Mouse (Mus musculus) cerebellum, postnatal 4 days (tissue): ENCODE results near the gene C8a.

ENCODE experiments used
- DNase-seq, 2 experiments: peaks; one replicate each; pipeline ENCODE4 v3.0.0; 2022; ENCODE audit warnings: low spot score in 2 of 2, mixed read lengths in 1 of 2

C8a gene

GRCm38 (mm10) chr4:104842204-104842603, 34.0 kb downstream of the C8a start:
- DNase-seq = no peak

DNA sequence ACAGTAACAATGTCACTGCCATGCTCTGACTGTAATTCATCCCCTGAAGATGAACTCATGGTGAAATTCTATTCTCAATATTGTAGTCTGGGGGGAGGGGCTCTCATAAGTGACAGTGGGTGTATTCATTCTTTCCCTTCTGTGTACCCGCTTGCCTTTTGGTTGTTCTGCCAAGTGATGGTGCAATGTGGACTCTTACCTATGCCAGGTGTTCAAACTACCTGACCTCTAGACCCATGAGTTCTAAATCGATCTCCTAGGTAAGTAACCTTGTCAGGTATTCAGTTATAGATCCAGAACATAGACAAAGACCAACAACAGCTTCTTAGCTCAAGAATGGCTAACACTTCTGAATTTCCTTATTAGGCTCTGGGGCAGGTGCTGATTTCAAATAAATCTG, 37.9 kb downstream of the C8a start:
- no peak for DNase-seq

- no peak for DNase-seq
These were observed 41.1 kb downstream of the C8a start for GRCm38 (mm10) chr4:104835096-104835495.

GRCm38 (mm10) chr4:104828939-104829338, 47.3 kb downstream of the C8a start:
- peak in 1 of 2 experiments; percentile 16 for DNase-seq

GRCm38 (mm10) chr4:104824381-104825077, 51.7 kb downstream of the C8a start:
- no peak for DNase-seq

DNA sequence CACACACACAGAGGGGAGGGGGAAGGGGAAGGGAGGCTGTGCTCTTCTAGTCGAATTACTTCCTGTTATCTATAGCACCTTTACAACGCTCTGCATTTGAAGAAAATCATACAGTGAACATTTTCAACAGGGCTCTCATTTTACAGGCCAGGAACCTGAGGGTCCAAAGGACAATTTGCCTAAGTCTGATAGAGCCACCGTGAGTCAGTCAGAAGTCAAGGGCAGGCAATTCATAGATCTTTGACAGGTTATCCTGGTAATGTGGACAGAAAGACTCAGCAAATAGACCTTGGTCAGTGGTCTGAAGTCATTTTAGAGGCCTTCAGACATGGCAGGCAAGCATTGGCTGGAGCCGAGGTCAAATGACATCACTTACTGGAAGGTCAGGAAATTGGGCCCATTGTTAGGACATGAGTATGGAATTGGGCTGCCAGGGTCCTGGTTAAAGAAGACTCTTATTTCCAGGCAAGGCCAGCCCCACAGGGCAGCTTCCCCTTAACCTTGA, 52.5 kb downstream of the C8a start:
- DNase-seq = no peak

GRCm38 (mm10) chr4:104819891-104820290, 56.3 kb downstream of the C8a start:
- no peak for DNase-seq

- DNase-seq = no peak
These were observed 57.2 kb downstream of the C8a start for GRCm38 (mm10) chr4:104818986-104819385.

DNA sequence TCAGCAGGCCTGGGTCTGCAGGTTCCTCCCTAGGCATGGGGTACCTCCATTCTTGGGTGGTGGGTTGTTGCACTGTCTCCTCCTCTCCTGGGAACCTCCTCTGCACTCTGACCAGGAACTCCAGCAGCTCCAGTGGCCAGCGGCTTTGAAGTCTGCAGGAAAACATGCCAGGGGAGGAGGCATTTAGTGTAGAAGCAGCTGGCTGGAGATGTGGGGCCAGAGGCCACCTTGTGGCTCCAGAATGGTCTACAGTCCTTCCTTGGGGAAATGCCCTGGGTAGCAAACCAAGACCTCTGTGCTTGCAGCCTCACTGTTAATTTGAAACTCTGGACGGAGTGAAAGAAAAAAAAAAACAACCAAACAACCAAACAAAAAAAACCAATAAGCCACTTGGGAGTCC, 58.7 kb downstream of the C8a start:
- DNase-seq = no peak

GRCm38 (mm10) chr4:104816519-104817232, 59.5 kb downstream of the C8a start:
- DNase-seq = no peak

- DNase-seq = no peak
These were observed 62.6 kb downstream of the C8a start for GRCm38 (mm10) chr4:104813617-104814016.

GRCm38 (mm10) chr4:104810710-104811286, 65.4 kb downstream of the C8a start:
- no peak for DNase-seq

DNA sequence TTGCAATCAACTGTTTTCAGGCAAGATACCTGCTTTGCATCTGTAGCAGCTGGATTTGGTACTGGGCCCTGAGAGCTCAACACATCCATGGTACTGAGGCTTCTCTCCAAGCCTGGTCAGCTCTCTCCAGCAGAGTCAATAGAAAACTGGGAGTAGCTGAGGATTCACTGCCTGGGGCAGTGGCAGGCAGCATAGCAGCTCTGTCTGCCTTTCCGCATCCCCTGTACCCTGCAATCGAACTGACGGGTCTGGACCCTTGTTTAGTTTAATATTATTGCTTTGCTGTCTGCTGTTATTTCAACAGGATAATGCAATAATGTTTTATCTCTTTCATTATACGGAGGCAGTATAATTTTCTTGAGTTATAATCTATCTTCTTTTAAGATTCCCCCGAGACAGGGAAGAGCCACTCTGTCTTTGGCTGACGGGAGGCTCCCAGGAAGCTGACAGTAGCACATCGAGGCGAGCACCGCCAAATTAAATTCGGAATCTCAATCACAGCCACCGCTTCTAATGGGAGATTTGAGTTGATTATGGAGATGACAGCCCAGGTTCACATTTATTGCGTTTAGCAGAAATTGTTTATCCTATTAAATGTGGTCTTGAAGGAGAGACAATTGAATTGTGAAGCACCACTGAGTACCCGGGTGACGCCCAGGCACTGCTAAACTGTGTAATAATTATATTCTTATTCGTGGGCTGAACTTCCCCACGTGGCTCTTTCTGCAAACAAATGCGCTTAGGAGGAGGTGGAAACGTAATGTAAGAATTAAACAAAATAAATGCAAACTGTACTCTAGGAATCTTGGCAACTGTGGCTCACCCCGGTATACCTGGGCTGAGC, 70.6 kb downstream of the C8a start:
- no peak for DNase-seq

DNA sequence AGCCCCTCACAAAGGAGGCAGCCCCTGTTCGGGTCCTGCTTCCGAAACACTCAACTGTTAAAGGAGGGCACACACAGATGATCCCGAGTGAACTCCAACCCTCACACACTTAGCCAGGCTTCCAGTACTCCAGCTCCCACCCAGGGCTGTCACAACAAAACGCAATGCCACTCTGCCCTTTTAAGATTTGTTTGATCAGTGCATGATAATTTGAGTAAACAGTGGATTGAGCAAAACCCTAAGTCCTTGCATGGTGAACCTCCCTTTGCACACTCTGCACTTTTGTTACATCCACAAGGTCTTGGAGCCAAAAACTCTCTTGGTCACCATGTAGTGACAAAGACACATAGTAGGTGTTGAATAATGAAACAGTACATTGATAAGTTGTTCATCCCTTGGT, 72.1 kb downstream of the C8a start:
- DNase-seq = no peak

DNA sequence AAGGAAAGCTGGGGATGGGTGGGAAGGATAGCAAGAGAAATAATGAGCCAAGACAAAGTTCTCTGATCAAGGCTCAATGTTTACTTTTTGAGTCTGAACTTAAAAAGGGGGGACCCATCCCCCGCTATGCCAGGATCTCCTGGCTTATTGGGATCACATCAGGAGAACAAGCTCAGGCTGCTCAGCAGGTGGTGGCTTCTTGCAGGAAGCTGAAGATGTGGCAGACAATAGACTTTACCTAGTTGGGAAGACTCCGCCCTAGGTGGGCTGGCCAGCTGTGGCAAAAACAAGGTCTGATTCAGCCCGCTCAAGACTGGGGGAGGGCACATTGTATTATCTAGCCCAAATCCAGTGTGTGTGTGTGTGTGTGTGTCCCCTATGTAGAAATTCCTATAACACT, 74.6 kb downstream of the C8a start:
- no peak for DNase-seq

DNA sequence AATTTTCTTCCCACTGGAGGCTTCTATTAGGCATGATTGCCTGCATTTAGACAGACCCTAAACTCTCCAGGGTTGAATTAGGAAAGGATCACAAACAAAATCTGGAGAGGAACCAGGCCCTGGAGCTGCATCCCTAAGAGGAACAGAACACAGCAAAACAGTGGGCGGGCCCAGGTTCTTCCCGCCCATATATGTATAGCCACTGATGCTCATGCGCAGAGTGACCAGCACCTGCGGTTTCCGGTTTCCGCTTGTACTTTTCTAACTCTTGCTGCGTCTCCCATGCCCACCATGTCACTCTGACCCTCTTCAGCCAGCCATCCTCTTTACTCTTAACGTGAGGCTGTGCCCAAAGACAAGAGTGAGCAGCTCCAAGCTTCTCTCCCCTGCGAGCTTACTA, 77.2 kb downstream of the C8a start:
- no peak for DNase-seq

GRCm38 (mm10) chr4:104792111-104792510, 84.1 kb downstream of the C8a start:
- no peak for DNase-seq

- DNase-seq = no peak
These were observed 93.9 kb downstream of the C8a start for GRCm38 (mm10) chr4:104782346-104782745.

DNA sequence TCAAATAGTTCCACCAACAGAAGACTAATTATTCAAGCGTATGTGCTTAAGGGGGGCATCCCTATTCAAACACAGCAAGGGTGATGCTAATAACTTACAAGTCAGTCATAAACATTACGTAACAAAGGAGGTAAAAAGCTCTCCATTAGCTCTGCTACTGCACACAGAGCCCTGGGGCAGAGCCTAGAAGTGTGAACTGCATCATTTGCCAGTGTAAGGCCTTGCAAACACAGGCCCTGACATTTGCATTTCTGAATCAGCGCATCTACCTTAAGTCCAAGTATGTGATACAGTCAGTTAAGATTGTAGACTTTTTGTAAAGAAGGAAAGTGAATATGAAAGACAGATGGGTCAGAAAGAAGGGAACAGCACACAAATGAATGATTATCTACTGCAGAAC, 94.8 kb downstream of the C8a start:
- DNase-seq = no peak

GRCm38 (mm10) chr4:104779460-104779859, 96.7 kb downstream of the C8a start:
- no peak for DNase-seq

- no peak for DNase-seq
These were observed 100.6 kb downstream of the C8a start for GRCm38 (mm10) chr4:104775601-104776000.

DNA sequence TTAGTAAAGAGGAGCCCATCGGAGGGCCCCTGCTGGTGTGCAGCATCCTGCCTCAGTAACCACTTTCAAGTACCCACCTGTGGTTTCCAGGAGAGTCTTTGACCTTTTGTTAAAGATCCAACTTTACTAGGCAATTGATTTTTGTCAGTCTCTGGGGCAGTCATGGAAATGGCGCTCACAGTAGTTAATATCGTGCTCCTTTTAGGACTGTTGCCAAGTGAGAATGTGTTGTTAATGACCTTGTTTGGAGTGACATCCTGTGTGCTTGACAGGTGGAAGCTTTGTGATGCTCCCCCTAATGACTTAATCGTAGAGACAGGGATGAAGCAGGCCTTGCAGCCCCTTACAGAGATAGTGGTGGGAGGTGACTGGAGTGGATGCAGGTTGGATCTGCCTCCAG, 105.9 kb downstream of the C8a start:
- DNase-seq = no peak
